Mouse (Mus musculus) hindlimb bud, embryonic 11.5 days (tissue): ENCODE measurements around the gene Ror1.

Experiments used
- DNase-seq: peaks from one replicate; pipeline ENCODE4 v3.0.0-alpha.2; 2012; ENCODE audit warnings: low read depth, low spot score; ENCODE audit errors: extremely low spot score

The Ror1 gene

GRCm38 (mm10) chr4:100376163-100376562, 280.6 kb downstream of the Ror1 start:
- DNase-seq, result no peak

- DNase-seq, result no peak
Observed at GRCm38 (mm10) chr4:100377231-100377630, 281.6 kb downstream of the Ror1 start.

GRCm38 (mm10) chr4:100377996-100378395, 282.4 kb downstream of the Ror1 start:
- DNase-seq, result no peak

- no peak for DNase-seq
Observed at GRCm38 (mm10) chr4:100381760-100382159, 286.2 kb downstream of the Ror1 start.

- DNase-seq, result no peak
Observed at GRCm38 (mm10) chr4:100386272-100386988, 290.8 kb downstream of the Ror1 start.

- DNase-seq, result no peak
Observed at GRCm38 (mm10) chr4:100390436-100390835, 294.8 kb downstream of the Ror1 start.

- no peak for DNase-seq
Observed at GRCm38 (mm10) chr4:100391021-100391420, 295.4 kb downstream of the Ror1 start.

- no peak for DNase-seq
Observed at GRCm38 (mm10) chr4:100393374-100394061, 297.9 kb downstream of the Ror1 start.

GRCm38 (mm10) chr4:100395407-100395806, 299.8 kb downstream of the Ror1 start:
- no peak for DNase-seq

GRCm38 (mm10) chr4:100398079-100398478, 302.5 kb downstream of the Ror1 start:
- no peak for DNase-seq

GRCm38 (mm10) chr4:100401078-100401477, 305.5 kb downstream of the Ror1 start:
- DNase-seq, result no peak

GRCm38 (mm10) chr4:100401581-100402470, 306.2 kb downstream of the Ror1 start:
- DNase-seq, result no peak

- DNase-seq, result no peak
Observed at GRCm38 (mm10) chr4:100407261-100407874, 311.8 kb downstream of the Ror1 start.

- DNase-seq, result no peak
Observed at GRCm38 (mm10) chr4:100409521-100409920, 313.9 kb downstream of the Ror1 start.

GRCm38 (mm10) chr4:100411841-100412539, 316.4 kb downstream of the Ror1 start:
- no peak for DNase-seq

GRCm38 (mm10) chr4:100422756-100423155, 327.2 kb downstream of the Ror1 start:
- no peak for DNase-seq

GRCm38 (mm10) chr4:100426101-100426500, 330.5 kb downstream of the Ror1 start:
- no peak for DNase-seq

GRCm38 (mm10) chr4:100429371-100429900, 333.8 kb downstream of the Ror1 start:
- DNase-seq, result no peak

GRCm38 (mm10) chr4:100435281-100436168, 339.9 kb downstream of the Ror1 start:
- peak; percentile 74 for DNase-seq
